Mouse (Mus musculus) embryonic fibroblast, embryonic 13.5 days (primary cell): ENCODE measurements around the gene Sf3a3.

ENCODE experiments used
- CTCF ChIP-seq: IDR thresholded peaks from 2 replicates; pipeline ENCODE4 v1.5.1; 2011; ENCODE audit warnings: mild to moderate bottlenecking, control low read depth, low read length, moderate library complexity, borderline replicate concordance; ENCODE audit not compliant: insufficient read depth
- POLR2A ChIP-seq: IDR thresholded peaks from 2 replicates; pipeline ENCODE4 v1.6.1; 2011; ENCODE audit warnings: low read depth, mild to moderate bottlenecking, control low read depth, low read length, moderate library complexity

GRCm38 (mm10) chr4:124768963-124769591 is 54.5 kb downstream of the Sf3a3 start:
- TF ChIP-seq POLR2A: no peak
- no peak for TF ChIP-seq CTCF
